Comparison of ENCODE assay signal across 30 mouse cellular contexts in genomic region chr17:45608396-45608795, GRCm38 (mm10). TPM values are rescaled to one million over a fixed set of nuclear protein-coding genes. Genes with fewer than 3 reads are reported as not detected.
DNase-seq lines count a peak whose midpoint lies in the region; ATAC-seq and TF ChIP-seq lines count a peak whose summit lies in the region.
"Had no signal": no experiment of that assay in that cellular context is flagged by ENCODE, and none has a peak within 500 bp of the region (broad histone marks: within the 10 kb centered on the region; RNA-seq: fewer than 3 reads in every experiment).

No protein-coding gene starts in this region.

- no peak overlapping the region for H3K27ac ChIP-seq in liver, embryonic 14.5 days
- H3K27ac ChIP-seq in liver, embryonic 11.5 days (ENCODE audit: low read depth, low read length), result no peak overlapping the region
- peak overlapping the region; percentile 82 for H3K27ac ChIP-seq in ES-Bruce4 (ENCODE audit: insufficient read depth, low read length)
- no peak overlapping the region for H3K27ac ChIP-seq in liver, embryonic 15.5 days (replicated peaks)
- no peak overlapping the region for H3K27ac ChIP-seq in midbrain, embryonic 13.5 days
- H3K27ac ChIP-seq: embryonic facial prominence, embryonic 10.5 days; embryonic facial prominence, embryonic 15.5 days; forebrain, embryonic 12.5 days; hindbrain, embryonic 15.5 days; limb, embryonic 10.5 days; limb, embryonic 15.5 days; midbrain, embryonic 12.5 days had no signal

- H3K79me2 ChIP-seq in myocyte (ENCODE audit: control insufficient read depth, insufficient read depth), result no peaks in the 10 kb centered on the region

- H3K4me3 ChIP-seq in liver, embryonic 14.5 days (ENCODE audit: insufficient read depth in 1 of 2, low read depth in 2 of 2, low read length in 2 of 2), result no peak overlapping the region
- H3K4me3 ChIP-seq in liver, embryonic 11.5 days (ENCODE audit: low read depth, low read length), result no peak overlapping the region
- no peak overlapping the region for H3K4me3 ChIP-seq in ES-Bruce4 (ENCODE audit: low read depth, low read length)
- no peak overlapping the region for H3K4me3 ChIP-seq in liver, embryonic 15.5 days (replicated peaks)
- no peak overlapping the region for H3K4me3 ChIP-seq in myocyte
- no peak overlapping the region for H3K4me3 ChIP-seq in midbrain, embryonic 13.5 days (replicated peaks)
- H3K4me3 ChIP-seq: embryonic facial prominence, embryonic 10.5 days; embryonic facial prominence, embryonic 15.5 days; forebrain, embryonic 12.5 days; hindbrain, embryonic 15.5 days; limb, embryonic 10.5 days; limb, embryonic 15.5 days; megakaryocyte, embryonic 14.5 days; midbrain, embryonic 12.5 days had no signal

- H3K4me1 ChIP-seq in liver, embryonic 14.5 days (replicated peaks; ENCODE audit: control insufficient read depth in 2 of 2, insufficient read depth in 2 of 2, low read length in 1 of 2), result peaks cover 6 to 21% of the 10 kb centered on the region in 2 experiments
- H3K4me1 ChIP-seq in liver, embryonic 11.5 days (replicated peaks; ENCODE audit: control insufficient read depth, insufficient read depth, low read length), result peaks cover 11% of the 10 kb centered on the region
- peaks cover 8% of the 10 kb centered on the region for H3K4me1 ChIP-seq in ES-Bruce4 (ENCODE audit: control insufficient read depth, insufficient read depth, low read length)
- H3K4me1 ChIP-seq in liver, embryonic 15.5 days (replicated peaks), result peaks cover 32% of the 10 kb centered on the region
- peaks cover 7% of the 10 kb centered on the region for H3K4me1 ChIP-seq in midbrain, embryonic 13.5 days (replicated peaks)
- H3K4me1 ChIP-seq: hindbrain, embryonic 15.5 days; limb, embryonic 15.5 days had no signal

- no peaks in the 10 kb centered on the region for H3K27me3 ChIP-seq in liver, embryonic 14.5 days (ENCODE audit: control insufficient read depth, insufficient read depth, low read length)
- H3K27me3 ChIP-seq in liver, embryonic 11.5 days (replicated peaks; ENCODE audit: control insufficient read depth, insufficient read depth, low read length), result no peaks in the 10 kb centered on the region
- H3K27me3 ChIP-seq in ES-Bruce4 (ENCODE audit: control insufficient read depth, insufficient read depth, low read length, poor library complexity, severe bottlenecking) (no peaks in the 10 kb centered on the region), myocyte (ENCODE audit: control insufficient read depth, insufficient read depth, insufficient read length) (no peaks in the 10 kb centered on the region)
- H3K27me3 ChIP-seq in liver, embryonic 15.5 days, result no peaks in the 10 kb centered on the region
- H3K27me3 ChIP-seq in midbrain, embryonic 13.5 days, result no peaks in the 10 kb centered on the region
- H3K27me3 ChIP-seq: embryonic facial prominence, embryonic 15.5 days; hindbrain, embryonic 15.5 days; limb, embryonic 15.5 days; midbrain, embryonic 12.5 days had no signal

- 66% methylated on average over 4 of the region's 4 CpGs for WGBS in liver, embryonic 14.5 days (ENCODE audit: insufficient replicate concordance)
- WGBS in liver, embryonic 11.5 days, result 73% methylated on average over 4 of the region's 4 CpGs
- WGBS in liver, embryonic 15.5 days (ENCODE audit: insufficient replicate concordance), result 70% methylated on average over 4 of the region's 4 CpGs
- 91% methylated on average over 4 of the region's 4 CpGs for WGBS in midbrain, embryonic 13.5 days

- no peak overlapping the region for H3K4me2 ChIP-seq in liver, embryonic 14.5 days (ENCODE audit: low read depth)
- no peak overlapping the region for H3K4me2 ChIP-seq in liver, embryonic 11.5 days
- no peak overlapping the region for H3K4me2 ChIP-seq in liver, embryonic 15.5 days
- H3K4me2 ChIP-seq in myocyte (ENCODE audit: low read depth), result no peak overlapping the region
- H3K4me2 ChIP-seq in midbrain, embryonic 13.5 days (replicated peaks), result no peak overlapping the region
- H3K4me2 ChIP-seq: embryonic facial prominence, embryonic 15.5 days; forebrain, embryonic 12.5 days; heart, embryonic 11.5 days; hindbrain, embryonic 15.5 days; limb, embryonic 15.5 days; midbrain, embryonic 12.5 days had no signal

- H3K9ac ChIP-seq in liver, embryonic 14.5 days (replicated peaks), result no peak overlapping the region
- H3K9ac ChIP-seq in liver, embryonic 11.5 days (ENCODE audit: low read depth, low read length), result no peak overlapping the region
- H3K9ac ChIP-seq in ES-Bruce4 (ENCODE audit: low read depth, poor library complexity, severe bottlenecking), result no peak overlapping the region
- no peak overlapping the region for H3K9ac ChIP-seq in liver, embryonic 15.5 days
- no peak overlapping the region for H3K9ac ChIP-seq in midbrain, embryonic 13.5 days (replicated peaks)
- H3K9ac ChIP-seq: embryonic facial prominence, embryonic 15.5 days; forebrain, embryonic 12.5 days; forebrain, postnatal 0 days; hindbrain, embryonic 15.5 days; limb, embryonic 15.5 days; midbrain, embryonic 12.5 days had no signal

- no peak for TF ChIP-seq CTCF in liver, embryonic 14.5 days (IDR thresholded peaks at IDR 0.05; ENCODE audit: low read depth)
- TF ChIP-seq CTCF in ES-Bruce4 (IDR thresholded peaks at IDR 0.05; ENCODE audit: low read depth, low read length), result no peak

- ATAC-seq in liver, embryonic 14.5 days (ENCODE audit: insufficient read depth), result peak; percentile 36; the same call in 1 of the 2 replicates
- no peak for ATAC-seq in liver, embryonic 11.5 days (replicated peaks; ENCODE audit: low FRiP score)
- peak; percentile 32 for ATAC-seq in liver, embryonic 15.5 days (ENCODE audit: insufficient read depth)
- ATAC-seq in midbrain, embryonic 13.5 days, result no peak
- ATAC-seq: forebrain, postnatal 0 days; inflammation-experienced regulatory T-cells, adult 6 months had no signal

- no peak for DNase-seq in liver, embryonic 14.5 days (ENCODE audit: low read depth in 3 of 3, low spot score in 3 of 3)
- no peak for DNase-seq in liver, embryonic 11.5 days (ENCODE audit: low spot score)
- no peak for DNase-seq in cerebellum, adult 9-10 months
- DNase-seq: adrenal gland, postnatal 14 days; cerebellum, adult 18-20 months; cerebellum, postnatal 14 days; forebrain, postnatal 0 days; heart, adult 18-20 months; kidney, adult 11 months; kidney, postnatal 14 days; layer of hippocampus, adult 9-11 months; lung, postnatal 10 days; thymus, adult 2 months; thymus, postnatal 4 days had no signal

- no peak overlapping the region for H3ac ChIP-seq in myocyte (ENCODE audit: control insufficient read depth, insufficient read length)

- H3K9me3 ChIP-seq in liver, embryonic 14.5 days (ENCODE audit: control insufficient read depth, low read length), result no peaks in the 10 kb centered on the region
- no peaks in the 10 kb centered on the region for H3K9me3 ChIP-seq in liver, embryonic 11.5 days (ENCODE audit: control insufficient read depth, low read length)
- H3K9me3 ChIP-seq in ES-Bruce4 (replicated peaks; ENCODE audit: control insufficient read depth, insufficient read depth, low read length, poor library complexity, severe bottlenecking), result no peaks in the 10 kb centered on the region
- H3K9me3 ChIP-seq in liver, embryonic 15.5 days (replicated peaks), result no peaks in the 10 kb centered on the region
- H3K9me3 ChIP-seq in midbrain, embryonic 13.5 days, result no peaks in the 10 kb centered on the region
- H3K9me3 ChIP-seq: embryonic facial prominence, embryonic 10.5 days; embryonic facial prominence, embryonic 15.5 days; forebrain, embryonic 12.5 days; hindbrain, embryonic 15.5 days; limb, embryonic 10.5 days; limb, embryonic 15.5 days; midbrain, embryonic 12.5 days had no signal

- no peak for TF ChIP-seq POLR2A in ES-Bruce4 (IDR thresholded peaks at IDR 0.05; ENCODE audit: insufficient read depth, low read length)
- no peak for TF ChIP-seq POLR2A in myocyte (IDR thresholded peaks at IDR 0.05; ENCODE audit: insufficient read length, low read depth)

- H3K36me3 ChIP-seq in liver, embryonic 14.5 days (replicated peaks; ENCODE audit: control insufficient read depth, insufficient read depth, low read depth), result no peaks in the 10 kb centered on the region
- no peaks in the 10 kb centered on the region for H3K36me3 ChIP-seq in liver, embryonic 11.5 days (ENCODE audit: control insufficient read depth, insufficient read depth, low read length)
- no peaks in the 10 kb centered on the region for H3K36me3 ChIP-seq in ES-Bruce4 (ENCODE audit: control insufficient read depth, insufficient read depth, low read length, poor library complexity, severe bottlenecking)
- H3K36me3 ChIP-seq in liver, embryonic 15.5 days (replicated peaks), result no peaks in the 10 kb centered on the region
- H3K36me3 ChIP-seq in myocyte (ENCODE audit: control insufficient read depth, insufficient read depth), result no peaks in the 10 kb centered on the region
- H3K36me3 ChIP-seq in midbrain, embryonic 13.5 days, result no peaks in the 10 kb centered on the region
- H3K36me3 ChIP-seq: embryonic facial prominence, embryonic 10.5 days; embryonic facial prominence, embryonic 15.5 days; forebrain, embryonic 12.5 days; hindbrain, embryonic 15.5 days; limb, embryonic 10.5 days; limb, embryonic 15.5 days; midbrain, embryonic 12.5 days had no signal

- TF ChIP-seq EP300 in liver, embryonic 14.5 days (IDR thresholded peaks at IDR 0.05; ENCODE audit: low read depth), result no peak
- no peak for TF ChIP-seq EP300 in ES-Bruce4 (IDR thresholded peaks at IDR 0.05; ENCODE audit: insufficient read depth, low read depth, low read length)

RNA-seq across cellular contexts. Expression of gene Mymx, which starts 6.5 kb away (rescaled TPM):
- polyA plus RNA-seq in liver, embryonic 14.5 days (2012; rRNA removed), result 0.10 TPM in 1 of 2 replicates, not detected in the other
- polyA plus RNA-seq in liver, embryonic 14.5 days (2014; fragmentation: Nextera tagmentation; extraction: Ambion mirVana), result not detected in 2 replicates
- polyA plus RNA-seq in liver, embryonic 11.5 days (2014; fragmentation: Nextera tagmentation; extraction: Ambion mirVana), result 0.62 and 1.0 TPM in 2 replicates
- polyA plus RNA-seq in ES-Bruce4 (2011; ENCODE audit: insufficient read depth, insufficient read length, low read depth, missing spikeins) (19.2 and 22.6 TPM in 2 replicates), myocyte (2012; fragmentation: generic; extraction: Trizol) (576 TPM)
- polyA plus RNA-seq in liver, embryonic 15.5 days (2015; fragmentation: Nextera tagmentation; extraction: Ambion mirVana), result 0.54 and 1.1 TPM in 2 replicates
- polyA plus RNA-seq in midbrain, embryonic 13.5 days (2015; fragmentation: Nextera tagmentation; extraction: Ambion mirVana), result not detected in 2 replicates
- polyA plus RNA-seq: forebrain, postnatal 0 days; heart, embryonic 11.5 days; hindbrain, embryonic 15.5 days; inflammation-experienced regulatory T-cells, adult 6 months; midbrain, embryonic 12.5 days had no signal

RNA-seq across cellular contexts. Expression of gene Slc29a1, which starts 9.0 kb away (rescaled TPM):
- polyA plus RNA-seq in liver, embryonic 14.5 days (2012; rRNA removed), result 152 and 218 TPM in 2 replicates
- 177 and 188 TPM in 2 replicates for polyA plus RNA-seq in liver, embryonic 14.5 days (2014; fragmentation: Nextera tagmentation; extraction: Ambion mirVana)
- polyA plus RNA-seq in liver, embryonic 11.5 days (2014; fragmentation: Nextera tagmentation; extraction: Ambion mirVana), result 277 and 325 TPM in 2 replicates
- polyA plus RNA-seq in ES-Bruce4 (2011; ENCODE audit: insufficient read depth, insufficient read length, low read depth, missing spikeins) (132 and 134 TPM in 2 replicates), myocyte (2012; fragmentation: generic; extraction: Trizol) (913 TPM)
- polyA plus RNA-seq in liver, embryonic 15.5 days (2015; fragmentation: Nextera tagmentation; extraction: Ambion mirVana), result 175 and 180 TPM in 2 replicates
- 29.7 and 30.4 TPM in 2 replicates for polyA plus RNA-seq in midbrain, embryonic 13.5 days (2015; fragmentation: Nextera tagmentation; extraction: Ambion mirVana)

RNA-seq across cellular contexts. Expression of gene Hsp90ab1, which starts 35.3 kb away (rescaled TPM):
- polyA plus RNA-seq in liver, embryonic 14.5 days (2012; rRNA removed), result 287 and 369 TPM in 2 replicates
- 531 and 582 TPM in 2 replicates for polyA plus RNA-seq in liver, embryonic 14.5 days (2014; fragmentation: Nextera tagmentation; extraction: Ambion mirVana)
- 1,837 and 1,887 TPM in 2 replicates for polyA plus RNA-seq in liver, embryonic 11.5 days (2014; fragmentation: Nextera tagmentation; extraction: Ambion mirVana)
- 3,626 and 3,708 TPM in 2 replicates for polyA plus RNA-seq in ES-Bruce4 (2011; ENCODE audit: insufficient read depth, insufficient read length, low read depth, missing spikeins)
- 577 and 585 TPM in 2 replicates for polyA plus RNA-seq in liver, embryonic 15.5 days (2015; fragmentation: Nextera tagmentation; extraction: Ambion mirVana)
- 1,606 TPM for polyA plus RNA-seq in myocyte (2012; fragmentation: generic; extraction: Trizol)
- polyA plus RNA-seq in midbrain, embryonic 13.5 days (2015; fragmentation: Nextera tagmentation; extraction: Ambion mirVana), result 1,587 and 1,677 TPM in 2 replicates

RNA-seq across cellular contexts. Expression of gene Slc35b2, which starts 44.7 kb away (rescaled TPM):
- 27.6 and 29.9 TPM in 2 replicates for polyA plus RNA-seq in liver, embryonic 14.5 days (2012; rRNA removed)
- 44.8 and 46.4 TPM in 2 replicates for polyA plus RNA-seq in liver, embryonic 14.5 days (2014; fragmentation: Nextera tagmentation; extraction: Ambion mirVana)
- polyA plus RNA-seq in liver, embryonic 11.5 days (2014; fragmentation: Nextera tagmentation; extraction: Ambion mirVana), result 110 and 116 TPM in 2 replicates
- polyA plus RNA-seq in ES-Bruce4 (2011; ENCODE audit: insufficient read depth, insufficient read length, low read depth, missing spikeins) (28.2 and 31.7 TPM in 2 replicates), myocyte (2012; fragmentation: generic; extraction: Trizol) (80.1 TPM)
- polyA plus RNA-seq in liver, embryonic 15.5 days (2015; fragmentation: Nextera tagmentation; extraction: Ambion mirVana), result 52.1 and 59.8 TPM in 2 replicates
- 89.2 and 95.3 TPM in 2 replicates for polyA plus RNA-seq in midbrain, embryonic 13.5 days (2015; fragmentation: Nextera tagmentation; extraction: Ambion mirVana)

RNA-seq across cellular contexts. Expression of gene Capn11, which starts 50.7 kb away (rescaled TPM):
- polyA plus RNA-seq in liver, embryonic 14.5 days (2012; rRNA removed), result not detected in 2 replicates
- not detected in 2 replicates for polyA plus RNA-seq in liver, embryonic 14.5 days (2014; fragmentation: Nextera tagmentation; extraction: Ambion mirVana)
- polyA plus RNA-seq in liver, embryonic 11.5 days (2014; fragmentation: Nextera tagmentation; extraction: Ambion mirVana), result 0.22 and 0.43 TPM in 2 replicates
- polyA plus RNA-seq in ES-Bruce4 (2011; ENCODE audit: insufficient read depth, insufficient read length, low read depth, missing spikeins), result 1.4 and 1.9 TPM in 2 replicates
- polyA plus RNA-seq in liver, embryonic 15.5 days (2015; fragmentation: Nextera tagmentation; extraction: Ambion mirVana), result 0.21 and 0.25 TPM in 2 replicates
- polyA plus RNA-seq in myocyte (2012; fragmentation: generic; extraction: Trizol), result 0.38 TPM
- 0.52 and 0.92 TPM in 2 replicates for polyA plus RNA-seq in midbrain, embryonic 13.5 days (2015; fragmentation: Nextera tagmentation; extraction: Ambion mirVana)
- polyA plus RNA-seq: inflammation-experienced regulatory T-cells, adult 6 months; kidney, embryonic 14.5 days; neural tube, embryonic 14.5 days had no signal

Comparison
In these comparisons a context has a peak if more than half of its experiments do, and no peak if none do; other contexts are left out.
1. ATAC-seq: peak in liver, embryonic 14.5 days (single experiment) and liver, embryonic 15.5 days (single experiment); none in liver, embryonic 11.5 days (single experiment) and midbrain, embryonic 13.5 days (single experiment).
2. RNA of gene Mymx, which starts 6.5 kb away (polyA plus RNA-seq): 576 TPM in myocyte (single experiment); 19.2 to 22.6 TPM in ES-Bruce4, 0.54 to 1.1 TPM in liver, embryonic 15.5 days, 0.62 to 1.0 TPM in liver, embryonic 11.5 days, 0.10 TPM in liver, embryonic 14.5 days and not detected in midbrain, embryonic 13.5 days; every median in the first group is over 10 times any median in the second.